Comparison of ENCODE assay signal across 17 mouse cellular contexts in the genomic region with DNA sequence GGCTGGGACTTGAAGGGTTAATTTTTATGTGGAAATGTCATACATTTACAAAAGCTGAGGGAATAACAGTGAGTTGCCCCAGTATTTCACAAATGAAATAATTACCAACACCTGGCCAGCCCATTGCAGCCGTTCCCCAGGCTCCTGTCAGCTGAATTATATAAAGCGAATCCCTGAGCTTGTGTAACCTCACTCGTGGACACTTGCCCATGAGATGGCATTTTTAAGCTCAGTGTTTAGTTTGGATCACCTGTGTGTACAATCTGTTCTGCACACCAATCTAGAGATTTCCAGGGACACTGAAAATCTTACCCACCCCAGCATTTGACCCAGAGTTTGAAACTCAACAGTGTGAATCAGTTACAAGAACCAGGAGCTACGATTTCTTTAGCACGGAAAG. TPM values are rescaled to one million over a fixed set of nuclear protein-coding genes. Genes with fewer than 3 reads are reported as not detected.
DNase-seq lines count a peak whose midpoint lies in the region; TF ChIP-seq lines count a peak whose summit lies in the region.
"Had no signal": no experiment of that assay in that cellular context is flagged by ENCODE, and none has a peak within 500 bp of the region (broad histone marks: within the 10 kb centered on the region; RNA-seq: fewer than 3 reads in every experiment).

No protein-coding gene starts in this region.

- intact Hi-C loops in gastrocnemius, adult 2 months (cut with DNase I), result no loop called here
- intact Hi-C loops in gastrocnemius, postnatal 14 days (cut with DNase I; ENCODE audit: low total_unique reads), result no loop called here

- TF ChIP-seq POLR2A in lung, adult 2 months (IDR thresholded peaks at IDR 0.05; ENCODE audit: borderline replicate concordance, extremely low read depth, low read depth, low read length), result no peak

- peak overlapping the region; percentile 23 for H3K4me3 ChIP-seq in gastrocnemius, adult 2 months
- no peak overlapping the region for H3K4me3 ChIP-seq in lung, adult 2 months (replicated peaks; ENCODE audit: extremely low read depth, low read depth, low read length)
- H3K4me3 ChIP-seq: liver, embryonic 12.5 days; lung, embryonic 15.5 days; neural tube, embryonic 13.5 days had no signal

- no peaks in the 10 kb centered on the region for H3K4me1 ChIP-seq in lung, adult 2 months (ENCODE audit: control insufficient read depth, insufficient read depth, low read length)

- peak overlapping the region; percentile 81 for H3K27ac ChIP-seq in gastrocnemius, adult 2 months
- H3K27ac ChIP-seq: liver, embryonic 12.5 days; lung, embryonic 15.5 days; neural tube, embryonic 13.5 days; stomach, postnatal 0 days had no signal

- WGBS in lung, adult 2 months, result 53% methylated on average over 5 of the region's 5 CpGs

- DNase-seq in gastrocnemius, adult 2 months, result no peak
- DNase-seq in gastrocnemius, postnatal 14 days, result no peak
- DNase-seq in lung, postnatal 14 days, result peak; percentile 27
- no peak for DNase-seq in lung, adult 2 months
- DNase-seq in cerebellum, adult 9-10 months, result peak; percentile 44
- DNase-seq in gonadal fat pad, adult 2 months (ENCODE audit: low read depth), result peak; percentile 83
- no peak for DNase-seq in kidney, postnatal 14 days
- DNase-seq: gastrocnemius, postnatal 36 days; heart, postnatal 4 days; kidney, adult 18-20 months; kidney, postnatal 36 days; right cerebral cortex, postnatal 14 days; thymus, postnatal 25 days had no signal

- no peak for TF ChIP-seq CTCF in gastrocnemius, adult 2 months (IDR thresholded peaks at IDR 0.05)
- TF ChIP-seq CTCF in lung, adult 2 months (IDR thresholded peaks at IDR 0.05; ENCODE audit: insufficient read depth, low read length), result no peak

RNA-seq across cellular contexts. Expression of gene Hnrnpll, which starts 40.0 kb away (rescaled TPM):
- 10 to 100 TPM; 16.4 to 18.7 TPM for total RNA-seq in gastrocnemius, adult 2 months (2021)
- total RNA-seq in gastrocnemius, postnatal 14 days (2021), result 10 to 100 TPM; 16.7 to 17.8 TPM
- polyA plus RNA-seq in lung, adult 2 months (2012; rRNA removed), result 18.2 and 18.5 TPM in 2 replicates
- 14.4 and 18.1 TPM in 2 replicates for polyA plus RNA-seq in gonadal fat pad, adult 2 months (2012; rRNA removed)

Comparison
In these comparisons a context has a peak if more than half of its experiments do, and no peak if none do; other contexts are left out.
1. DNase-seq: peak in lung, postnatal 14 days (single experiment), cerebellum, adult 9-10 months (single experiment) and gonadal fat pad, adult 2 months (single experiment); none in gastrocnemius, adult 2 months (single experiment), gastrocnemius, postnatal 14 days (single experiment), lung, adult 2 months (single experiment) and kidney, postnatal 14 days (single experiment).